Mouse (Mus musculus) kidney, postnatal 4 days (tissue): ENCODE measurements at regions not wholly inside any gene's neighbourhood (a gene's known extent, or its start where the extent isn't known, plus 50 kb on each side); places are given as distances from the start of the nearest gene placed in this dataset.
"Not testable (repeated sequence)": the region's sequence is repeated elsewhere in the genome, so short reads cannot be mapped to it uniquely, and the experiment has no call there.

ENCODE experiments used
- DNase-seq, 2 experiments: peaks; one replicate each; pipeline ENCODE4 v3.0.0; 2021; ENCODE audit warnings: mixed read lengths in 2 of 2

DNA sequence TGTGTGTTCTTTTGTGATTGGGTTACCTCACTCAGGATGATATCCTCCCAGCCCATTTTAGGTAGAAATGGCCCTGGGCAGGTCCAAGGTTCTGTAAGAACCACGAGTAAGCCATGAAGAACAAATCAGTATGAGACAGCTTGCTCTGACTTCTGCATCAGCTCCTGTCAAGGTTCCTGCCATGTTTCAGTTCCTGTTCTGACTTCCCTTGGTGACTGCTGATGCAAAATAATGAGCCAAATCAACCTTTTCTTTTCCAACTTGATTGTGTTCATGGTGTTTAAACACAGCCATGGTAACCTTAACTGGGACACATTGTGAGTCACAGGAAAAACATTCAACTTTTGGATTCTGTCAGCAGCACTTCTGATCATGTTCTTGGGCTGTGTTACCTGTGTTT is 667.4 kb upstream of the Igfbp7 start:
- no peak for DNase-seq

DNA sequence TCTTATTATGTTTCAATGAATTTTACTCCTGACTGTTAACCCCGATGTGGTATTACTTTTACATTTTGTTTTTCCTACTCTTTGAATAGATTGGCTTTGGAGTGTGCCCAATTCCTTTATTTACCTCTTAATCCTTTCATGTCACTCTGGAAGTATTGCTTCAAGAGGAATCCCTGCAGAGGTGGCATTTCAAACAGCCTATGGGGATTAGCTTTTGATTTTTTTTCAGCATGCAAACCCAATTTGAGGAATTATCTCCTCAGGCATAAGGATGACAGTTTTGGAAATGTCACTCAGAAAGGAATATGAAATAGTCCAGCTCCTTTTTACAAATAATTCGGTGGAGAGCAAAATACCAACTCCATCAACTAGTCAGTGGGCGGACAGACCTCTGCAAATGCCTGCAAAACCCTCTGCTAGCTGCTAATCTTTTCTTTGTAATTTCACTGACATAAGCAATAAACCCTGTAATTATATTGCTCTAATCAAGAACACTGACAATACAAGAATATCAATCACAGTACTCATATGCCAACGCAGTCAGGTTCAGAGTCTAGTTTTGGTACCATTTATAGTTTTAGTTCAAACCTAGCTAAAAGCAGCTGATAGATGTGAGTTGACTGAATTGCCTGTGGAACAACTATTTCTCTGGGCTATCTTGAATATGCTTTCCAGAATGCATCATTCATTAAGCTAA is 624.9 kb upstream of the Igfbp7 start:
- no peak for DNase-seq

DNA sequence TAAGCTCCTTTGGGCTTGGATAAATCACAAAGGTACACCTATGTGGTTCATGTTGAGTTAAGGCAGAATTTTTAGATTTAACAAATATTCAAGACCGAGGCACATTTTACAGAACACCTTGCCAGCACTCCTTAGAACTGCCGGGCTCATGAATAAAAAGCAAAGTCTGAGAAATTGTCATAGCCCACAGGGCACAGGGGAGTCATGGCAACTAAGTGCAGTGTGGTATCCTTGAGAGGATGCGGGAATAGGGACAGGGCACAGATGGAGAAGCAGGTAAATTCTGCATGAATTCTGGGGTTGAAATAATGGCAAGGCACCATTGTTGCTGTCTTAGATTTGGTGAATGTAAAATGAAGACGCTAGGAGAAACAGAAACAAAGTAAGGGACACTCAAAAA is 609.7 kb upstream of the Igfbp7 start:
- DNase-seq, result no peak

DNA sequence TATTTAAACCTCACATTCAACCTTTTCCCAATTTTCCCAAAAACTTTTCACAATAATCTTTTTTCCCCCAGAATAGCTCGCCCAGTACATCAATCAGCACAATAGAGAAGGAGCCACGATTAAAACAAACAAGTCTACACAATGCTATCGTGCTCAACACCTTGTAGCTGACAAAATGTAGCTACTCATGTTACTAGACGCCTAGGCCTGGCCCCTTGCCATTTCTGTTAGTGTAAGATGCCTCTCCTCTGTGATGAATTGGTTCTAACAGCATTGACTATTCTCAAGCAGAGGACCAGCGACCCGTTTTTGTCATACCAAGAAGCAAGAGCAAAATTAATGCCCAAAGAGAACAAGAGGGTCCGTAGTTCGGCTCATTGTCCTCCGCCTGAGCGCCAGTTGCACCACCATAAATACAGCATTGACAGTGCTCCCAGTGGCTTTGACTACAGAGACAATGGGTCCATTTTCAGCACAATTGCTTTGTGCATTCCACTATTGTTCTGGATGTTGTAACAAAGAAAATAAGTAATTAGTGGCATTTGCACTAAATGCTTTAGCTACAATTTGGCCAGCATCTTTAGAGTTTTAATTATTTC is 578.7 kb upstream of the Igfbp7 start:
- DNase-seq, result no peak

DNA sequence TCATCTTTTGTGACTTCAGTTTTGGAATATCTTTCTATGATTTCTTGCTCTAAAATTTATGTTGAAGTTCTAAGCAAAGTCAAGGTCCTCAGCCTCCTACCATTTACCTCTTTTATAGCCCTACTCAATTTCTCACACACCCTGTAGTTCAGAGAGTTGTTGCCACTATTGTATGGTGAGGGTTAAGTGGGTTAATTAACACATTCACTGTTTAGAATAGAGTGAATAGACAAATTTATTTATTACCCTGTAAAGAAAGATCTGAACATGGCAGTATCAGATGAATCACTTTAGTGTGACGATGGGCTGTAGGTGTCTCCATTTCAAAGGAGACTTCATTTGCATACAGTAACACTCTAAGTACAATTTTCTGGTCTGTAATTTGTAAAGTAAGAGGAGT is 577.4 kb upstream of the Igfbp7 start:
- DNase-seq, result no peak

DNA sequence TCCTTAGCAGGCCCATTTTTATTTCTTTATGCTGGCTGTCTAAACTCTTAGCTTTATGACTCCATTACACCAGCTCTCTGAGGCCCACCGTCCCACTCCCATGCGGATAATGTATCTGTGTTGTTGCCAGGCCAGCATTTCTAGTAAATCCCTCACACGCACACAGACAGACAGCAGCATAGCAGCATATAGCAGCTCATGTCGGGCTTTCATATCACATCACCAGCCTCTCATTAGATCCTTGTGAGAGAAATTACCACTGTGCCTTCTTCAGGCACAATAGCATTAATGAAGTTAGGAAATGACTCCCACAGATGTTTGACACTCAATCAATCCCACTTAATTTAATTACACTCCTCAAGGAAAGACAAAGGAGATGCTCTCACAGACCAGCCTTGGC is 532.2 kb upstream of the Igfbp7 start:
- DNase-seq, result not testable (repeated sequence)

DNA sequence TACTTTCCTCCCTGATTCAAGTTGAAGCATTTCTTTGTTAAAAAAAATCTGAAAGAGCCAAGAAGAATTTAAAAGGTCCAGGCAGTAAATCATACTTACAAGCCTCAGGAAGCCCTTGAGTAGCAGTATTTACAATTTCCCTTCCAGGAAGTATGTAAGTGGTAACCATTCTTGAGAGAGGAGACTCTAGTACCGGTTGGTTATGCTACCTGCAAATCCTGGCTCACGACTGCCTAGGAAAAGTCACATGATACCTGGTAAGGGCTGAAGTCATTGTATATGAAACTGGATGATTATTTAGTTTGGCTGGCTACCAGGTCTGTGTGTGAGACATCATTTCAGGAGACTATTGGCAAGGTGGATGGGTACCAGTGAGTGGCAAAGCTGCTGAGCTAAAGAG is 524.0 kb upstream of the Igfbp7 start:
- DNase-seq, result no peak

DNA sequence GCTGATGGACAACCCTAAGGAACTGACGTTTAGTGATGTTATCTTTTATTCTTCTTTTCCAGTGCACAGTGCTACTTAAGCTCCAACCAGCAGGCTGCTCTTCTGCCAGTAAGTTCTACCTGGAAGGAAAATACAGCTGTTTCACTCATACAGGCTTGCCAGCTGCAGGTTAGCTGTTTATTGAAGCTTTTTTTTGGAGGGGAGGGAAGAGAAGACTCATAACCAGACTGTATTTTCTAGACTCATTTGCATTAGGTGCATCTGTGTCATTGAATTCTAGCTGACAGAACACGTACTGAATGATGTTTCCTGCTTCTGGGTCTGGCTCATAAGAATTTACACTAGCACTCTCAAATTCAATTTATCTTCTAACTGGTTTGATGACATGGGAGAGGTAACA is 513.3 kb upstream of the Igfbp7 start:
- DNase-seq, result no peak

DNA sequence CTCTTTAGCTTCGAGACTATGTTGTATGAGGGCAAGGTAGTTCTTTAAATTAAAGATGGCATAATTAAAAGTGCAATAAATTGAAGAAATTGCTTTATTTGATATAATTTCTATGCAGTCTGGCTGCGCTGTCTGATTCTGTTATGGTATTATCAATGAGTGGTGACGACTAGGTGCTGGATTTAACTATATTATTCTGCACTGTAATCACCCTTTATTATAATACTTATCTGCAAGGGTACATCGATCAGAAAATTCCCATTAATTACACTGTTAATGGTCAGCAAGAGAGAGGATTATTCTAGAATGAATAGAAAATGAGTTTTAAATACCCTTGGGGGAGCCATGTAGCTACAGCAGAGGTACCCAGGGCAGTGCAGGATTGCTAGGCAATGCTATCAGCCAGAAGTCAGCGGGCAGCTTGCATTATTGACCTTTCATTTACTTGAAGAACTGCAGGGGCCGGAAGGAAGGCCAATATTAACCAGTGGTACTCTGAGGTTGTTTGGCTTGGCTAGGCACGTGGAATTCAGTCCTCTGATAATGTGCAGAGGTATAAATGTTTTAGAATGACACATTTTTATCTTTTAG is 509.3 kb upstream of the Igfbp7 start:
- DNase-seq, result no peak

DNA sequence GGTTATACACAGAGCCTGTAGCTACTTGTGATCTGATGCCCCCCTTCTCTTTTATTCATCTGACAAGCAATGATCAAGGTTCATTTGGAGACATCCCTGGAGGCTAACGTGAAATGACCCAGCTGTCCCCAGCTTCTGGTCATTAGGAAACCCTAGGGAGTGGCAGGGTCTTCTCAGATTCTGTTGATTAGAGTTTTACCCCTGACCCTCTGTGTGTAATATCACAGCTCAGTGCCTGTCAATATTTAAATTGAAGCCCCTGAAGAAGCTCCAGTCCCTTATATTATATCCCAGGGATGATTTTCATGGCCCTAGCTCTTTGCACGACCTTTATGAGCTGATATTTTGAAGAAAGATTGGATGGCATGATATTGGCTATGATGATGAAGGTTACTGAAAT is 508.5 kb upstream of the Igfbp7 start:
- DNase-seq, result no peak

DNA sequence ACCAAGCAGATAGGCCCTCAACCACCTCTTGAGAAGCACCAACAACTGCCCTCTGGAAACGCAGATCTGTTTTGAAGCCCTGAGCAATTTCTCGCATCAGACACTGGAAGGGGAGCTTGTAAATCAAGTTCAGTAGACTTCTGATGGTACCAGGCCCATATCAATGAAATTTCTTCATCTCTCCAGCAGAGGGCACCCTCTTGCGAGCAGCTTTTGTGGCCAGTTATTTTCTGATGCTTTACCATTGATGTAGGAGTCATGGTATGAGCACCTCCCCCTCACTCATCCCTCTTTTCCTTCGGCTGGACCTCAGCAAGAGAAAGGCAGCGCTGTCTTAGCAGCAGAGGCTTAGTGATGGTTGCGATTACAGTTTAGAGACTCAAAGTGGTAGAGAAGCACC is 501.4 kb upstream of the Igfbp7 start:
- peak; percentile 4 to 6 for DNase-seq

DNA sequence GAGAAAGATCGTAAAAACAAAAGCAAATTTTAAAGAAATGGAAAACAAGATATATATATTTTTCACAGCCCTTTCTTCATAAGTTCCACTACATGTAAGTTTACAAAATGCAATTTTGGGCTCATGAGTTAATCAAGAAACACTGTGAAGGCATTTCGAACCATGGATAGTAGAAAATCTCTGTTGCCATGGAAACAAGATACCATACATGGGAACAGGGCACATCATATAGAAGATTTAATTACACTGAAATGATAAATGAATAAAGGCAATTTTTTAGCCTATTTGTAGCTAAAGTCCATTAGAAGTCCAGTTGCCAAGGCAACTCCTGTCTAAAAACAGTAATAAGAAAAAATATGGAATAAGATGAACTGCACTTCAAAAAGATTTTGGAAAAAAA is 484.2 kb upstream of the Igfbp7 start:
- not testable (repeated sequence) for DNase-seq

DNA sequence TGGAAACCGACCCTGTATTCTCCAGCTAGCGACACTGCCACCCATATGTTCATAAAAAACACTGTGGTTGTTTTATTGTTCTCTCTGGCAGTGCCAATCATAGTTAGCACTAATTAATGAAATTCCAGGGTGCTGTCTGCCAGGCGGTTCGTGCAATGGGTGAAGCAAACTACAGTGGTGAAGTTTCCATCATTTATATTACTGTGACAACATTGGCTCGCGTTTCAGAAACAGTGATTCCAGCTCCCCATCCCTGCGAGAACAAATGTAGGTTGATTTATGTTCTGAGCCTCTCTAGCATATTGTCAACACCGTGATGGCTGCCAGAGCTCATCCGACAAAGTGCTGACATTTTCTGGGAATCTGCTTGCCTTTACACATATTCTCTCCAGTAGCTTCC is 480.7 kb upstream of the Igfbp7 start:
- DNase-seq, result no peak

DNA sequence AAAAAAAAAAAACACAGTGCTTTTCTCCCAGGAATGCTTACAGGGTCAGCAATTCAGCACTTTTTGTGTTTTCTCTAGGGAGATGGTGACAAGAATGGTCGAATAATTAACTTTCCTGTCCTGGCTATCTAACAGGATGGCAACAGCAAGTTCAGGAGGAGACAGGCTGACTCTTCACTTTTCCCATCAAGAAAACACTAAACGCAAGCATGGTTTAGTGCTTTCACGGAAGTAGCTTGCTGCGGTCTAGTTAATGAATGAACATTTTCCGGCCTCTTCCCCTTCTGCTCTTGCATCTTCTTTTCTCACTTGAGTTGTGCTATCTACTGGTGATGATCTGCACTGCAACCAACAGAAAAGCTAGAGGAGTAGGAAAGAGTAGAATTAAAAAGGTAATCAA is 463.6 kb upstream of the Igfbp7 start:
- peak in 1 of 2 experiments; percentile 5 for DNase-seq

DNA sequence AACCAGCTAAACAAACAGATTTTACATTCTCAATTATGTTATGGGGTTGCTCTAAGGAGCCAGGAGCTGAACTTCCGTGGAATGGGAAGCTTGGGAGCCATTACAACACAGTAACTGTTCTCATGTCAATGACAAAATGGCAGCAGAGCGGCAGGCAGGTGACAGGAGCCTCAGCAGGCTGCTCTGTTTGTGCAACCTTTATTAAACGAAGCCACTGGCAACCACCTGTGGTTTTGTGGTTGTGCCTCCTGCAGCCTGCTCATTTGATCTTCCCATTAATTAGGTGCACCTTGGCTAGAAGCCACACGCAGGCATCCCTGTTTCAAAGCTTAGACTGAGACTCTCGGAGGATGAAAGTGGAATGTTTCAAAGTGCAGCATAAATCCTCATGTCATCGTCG is 457.5 kb upstream of the Igfbp7 start:
- DNase-seq, result no peak

DNA sequence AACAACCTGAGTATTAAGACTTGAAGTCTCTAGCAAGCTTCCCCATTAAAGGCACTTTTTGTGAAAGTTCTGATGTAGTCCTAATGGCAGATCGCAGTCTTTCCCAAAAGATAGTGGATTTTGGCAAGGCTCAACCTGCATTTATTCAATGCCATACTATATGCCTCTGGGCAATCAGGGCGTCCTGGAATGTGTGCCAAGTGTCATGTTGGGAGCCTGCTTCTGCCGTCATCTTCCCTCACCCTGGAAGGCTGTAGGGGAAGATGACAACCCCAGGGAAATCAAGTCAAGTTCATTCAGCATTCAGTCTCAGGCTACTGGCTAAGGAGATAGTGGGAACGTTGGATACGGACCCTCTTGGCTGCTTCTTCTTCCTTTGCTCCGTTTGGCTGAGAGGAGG is 447.4 kb upstream of the Igfbp7 start:
- no peak for DNase-seq

DNA sequence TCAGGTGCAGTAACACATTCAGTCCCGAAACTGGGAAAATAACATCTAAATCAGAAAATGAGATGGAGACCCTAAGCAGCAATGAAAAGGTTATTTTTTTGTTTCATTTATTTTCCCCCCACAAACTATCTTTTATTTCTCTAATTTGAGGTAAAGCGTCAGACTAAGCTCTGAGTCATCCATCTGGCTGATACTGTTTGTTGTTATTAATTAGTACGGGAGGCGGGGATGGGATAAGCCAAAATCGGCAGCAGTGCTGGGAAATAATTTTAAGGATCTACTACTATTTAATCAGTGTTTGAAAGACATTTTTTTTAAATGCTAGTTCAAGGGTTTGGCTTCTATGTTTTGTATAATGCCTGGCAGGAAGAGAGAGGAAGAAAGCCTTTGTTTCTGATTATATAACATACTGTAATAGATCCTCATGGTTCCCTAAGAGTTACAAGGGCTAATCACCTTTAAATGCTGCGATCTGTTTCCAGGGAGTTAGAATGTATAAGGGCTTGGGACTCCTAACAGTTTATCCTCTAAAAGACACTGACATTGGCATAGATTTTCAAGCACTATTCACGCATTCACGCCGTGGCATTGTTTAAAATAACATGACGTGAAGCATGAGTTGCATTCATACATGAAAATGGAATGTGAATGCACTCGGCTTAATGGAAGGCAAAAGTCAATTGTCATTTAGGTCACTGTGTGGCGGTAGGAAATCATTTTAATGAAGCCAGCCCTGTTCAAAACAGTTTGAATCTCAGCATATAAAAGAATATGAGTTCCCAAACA is 446.4 kb upstream of the Igfbp7 start:
- no peak for DNase-seq

DNA sequence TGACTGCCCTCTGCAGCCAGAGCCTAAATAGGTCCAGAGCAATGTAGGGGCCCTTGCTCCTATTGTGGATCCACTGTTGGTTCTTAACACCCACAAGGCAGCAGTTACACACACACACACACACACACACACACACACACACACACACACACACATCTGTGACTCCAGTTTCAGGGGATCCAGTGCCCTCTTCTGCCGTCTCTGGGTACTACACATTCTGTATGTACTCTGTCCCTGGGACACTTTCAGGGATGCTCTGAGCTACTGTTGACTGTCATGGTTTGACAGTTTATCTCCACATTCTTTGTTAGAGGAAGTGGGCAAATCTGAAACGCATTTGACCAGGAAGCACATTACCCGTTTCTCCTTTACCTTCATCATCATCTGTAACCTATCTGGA is 443.8 kb upstream of the Igfbp7 start:
- peak; percentile 3 to 6 for DNase-seq

DNA sequence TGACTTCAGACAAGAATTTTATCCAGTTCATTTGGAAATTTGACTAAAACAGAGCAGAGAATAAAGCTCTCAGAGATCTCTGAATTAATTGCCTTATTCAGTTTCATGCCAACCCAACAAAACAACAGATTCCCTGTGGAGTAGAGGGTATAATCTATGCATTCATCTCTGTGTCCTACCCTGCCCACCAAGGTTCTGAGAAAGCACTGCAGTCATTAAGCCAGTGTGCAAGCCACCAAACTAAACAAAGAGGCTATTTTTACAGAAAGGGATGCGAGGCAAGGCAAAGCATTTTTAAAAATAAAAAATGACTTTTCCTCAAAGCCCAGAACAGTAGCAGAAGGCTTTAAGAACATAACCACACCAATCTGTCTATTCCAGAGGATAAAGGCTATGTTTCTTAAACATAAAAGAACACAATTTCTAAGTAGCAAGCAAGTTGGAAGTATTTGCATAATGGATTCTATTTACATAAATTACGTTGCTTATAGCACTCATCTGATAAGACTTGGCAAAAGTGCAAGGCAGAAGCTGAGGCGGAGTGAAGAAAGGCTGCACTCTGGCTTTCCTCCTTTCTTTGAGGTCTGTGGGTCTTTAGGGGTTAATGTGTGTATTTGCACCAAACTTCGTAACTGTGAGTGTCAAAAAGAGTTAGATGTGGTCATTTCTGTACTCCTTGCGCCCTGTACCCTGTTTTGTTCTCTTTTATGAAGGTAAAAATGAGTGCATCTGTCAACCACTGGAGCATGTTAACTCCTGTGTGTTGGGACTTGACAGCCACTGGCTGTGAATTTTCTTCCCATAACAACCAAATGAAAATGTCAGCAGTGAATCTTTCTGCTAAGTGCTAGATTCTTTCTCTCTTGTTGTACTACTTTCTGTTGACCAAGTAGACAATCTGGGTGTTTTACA is 430.6 kb upstream of the Igfbp7 start:
- no peak for DNase-seq

DNA sequence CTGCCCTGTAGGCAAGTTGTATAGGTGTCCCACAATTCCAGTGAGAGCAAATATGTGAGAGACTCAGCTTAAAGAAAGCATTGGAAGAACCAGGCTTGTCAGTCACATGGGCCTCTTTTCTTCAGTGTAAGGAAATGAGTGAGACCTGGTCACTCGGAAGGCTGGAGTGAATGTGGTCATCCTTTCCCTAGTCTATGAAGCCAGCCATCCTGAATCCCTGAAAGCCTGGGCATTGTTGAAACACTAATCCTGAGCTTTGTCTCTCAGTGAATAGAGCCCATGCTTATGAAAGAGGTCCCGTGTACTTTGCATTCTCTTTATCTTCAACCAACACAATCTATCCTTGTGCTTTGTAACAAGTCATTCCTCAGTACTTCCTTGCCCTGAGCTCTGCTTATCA is 420.1 kb upstream of the Igfbp7 start:
- DNase-seq, result no peak

DNA sequence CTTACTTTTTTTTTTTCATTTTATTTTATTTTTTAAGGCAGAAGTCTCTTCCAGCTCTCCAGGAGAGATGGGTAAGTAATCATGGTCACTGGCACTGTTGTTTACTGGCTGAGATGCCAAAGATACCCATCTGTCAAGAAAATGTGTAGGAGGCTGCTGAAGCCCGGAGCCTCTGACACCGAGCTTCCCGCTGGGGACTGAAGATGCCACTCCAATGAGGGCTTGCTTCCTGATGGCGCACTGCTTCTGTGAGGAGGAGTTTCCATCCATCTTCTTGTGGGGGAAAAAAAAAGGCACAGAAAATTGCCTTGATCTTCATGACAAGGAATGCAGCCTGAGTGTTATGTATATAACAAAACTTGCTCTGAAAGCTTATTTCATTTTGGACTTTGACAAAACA is 418.2 kb upstream of the Igfbp7 start:
- DNase-seq, result no peak

DNA sequence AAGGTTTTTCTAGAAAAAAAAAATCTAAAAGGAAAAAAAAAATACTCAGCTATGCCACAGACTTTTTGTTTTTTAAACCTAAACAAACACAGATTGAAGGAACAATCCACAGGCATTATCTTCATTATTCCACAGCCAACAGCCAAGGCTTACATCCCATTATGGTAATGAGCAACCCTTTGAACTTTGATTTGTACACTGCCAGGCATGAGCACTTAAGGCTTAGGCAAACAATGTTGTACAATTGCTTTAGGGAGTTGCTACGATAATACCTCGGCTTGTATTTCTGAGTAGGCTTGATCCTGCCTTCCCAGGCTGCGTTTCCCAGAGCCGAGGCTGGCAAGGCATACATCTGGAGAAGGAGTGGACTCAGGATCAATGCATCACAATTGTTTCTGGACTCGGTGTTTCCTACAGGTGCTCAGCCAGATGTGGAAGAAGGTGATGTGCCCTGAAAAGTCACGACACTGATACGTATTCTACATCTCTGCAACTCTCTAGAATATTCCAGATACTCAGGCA is 409.0 kb upstream of the Igfbp7 start:
- no peak for DNase-seq

DNA sequence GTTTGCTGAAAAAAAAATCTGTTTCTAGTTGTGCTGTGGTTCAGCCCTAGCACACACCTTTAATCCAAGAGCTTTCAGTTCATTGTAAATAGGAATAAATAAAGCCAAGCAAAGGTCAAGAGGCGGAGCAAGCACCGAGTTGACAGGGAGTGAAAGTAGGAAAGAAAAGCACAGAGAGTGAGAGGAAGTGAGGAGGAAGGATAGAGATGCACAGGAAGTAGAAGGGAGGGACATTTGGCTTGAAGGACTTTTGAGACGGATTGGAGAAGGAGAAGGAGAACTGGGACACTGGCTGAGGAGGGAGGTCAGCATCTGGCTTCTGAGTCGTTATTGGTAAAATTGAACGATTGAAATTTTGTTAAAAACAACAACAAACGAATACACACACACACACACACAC is 402.0 kb upstream of the Igfbp7 start:
- DNase-seq, result no peak
